Mouse (Mus musculus) liver, embryonic 16.5 days (tissue): ENCODE measurements at regions not wholly inside any gene's neighbourhood (a gene's known extent, or its start where the extent isn't known, plus 50 kb on each side); places are given as distances from the start of the nearest gene placed in this dataset.

Experiments used
- ATAC-seq: fragments of 200-750 bp; cut with Nextera tagmentation; 2 replicates; pipeline ENCODE4 v1.8.0; 2017; ENCODE audit warnings: low read depth, mild to moderate bottlenecking, moderate number of reproducible peaks, moderate library complexity
- H3K27ac ChIP-seq: fragments of 300-500 bp; sonication (generic); 2 replicates; pipeline ENCODE4 v1.5.1; 2014; ENCODE audit warnings: mild to moderate bottlenecking, low read length
- H3K27me3 ChIP-seq: fragments of 300-500 bp; sonication (generic); 2 replicates; pipeline ENCODE4 v1.6.1; 2014; ENCODE audit warnings: low read depth, low read length, mixed read lengths; ENCODE audit not compliant: control insufficient read depth, insufficient read depth
- H3K36me3 ChIP-seq: fragments of 300-500 bp; sonication (generic); 2 replicates; pipeline ENCODE4 v1.6.1; 2014; ENCODE audit warnings: mild to moderate bottlenecking; ENCODE audit not compliant: control insufficient read depth, insufficient read depth
- H3K4me1 ChIP-seq: fragments of 300-500 bp; sonication (generic); 2 replicates; pipeline ENCODE4 v1.6.1; 2014; ENCODE audit warnings: low read depth, low read length, mixed read lengths; ENCODE audit not compliant: control insufficient read depth
- H3K4me2 ChIP-seq: fragments of 300-500 bp; sonication (generic); 2 replicates; pipeline ENCODE4 v1.6.1; 2014; ENCODE audit warnings: low read depth, low read length, mixed read lengths
- H3K4me3 ChIP-seq: fragments of 300-500 bp; sonication (generic); 2 replicates; pipeline ENCODE4 v1.5.1; 2014; ENCODE audit warnings: low read depth, mild to moderate bottlenecking, low read length
- H3K9ac ChIP-seq: fragments of 300-500 bp; sonication (generic); 2 replicates; pipeline ENCODE4 v1.6.1; 2014; ENCODE audit warnings: low read depth, low read length
- H3K9me3 ChIP-seq: fragments of 300-500 bp; sonication (generic); replicated peaks from 2 replicates; pipeline ENCODE4 v1.6.1; 2016; ENCODE audit warnings: low read length; ENCODE audit not compliant: control insufficient read depth
- WGBS: fragments of 180-500 bp; shearing (Covaris S2); extraction: QIAGEN DNeasy Blood & Tissue Kit; methylation state at CpG from one replicate; pipeline ENCODE4 v1.1.7; 2014; ENCODE audit not compliant: insufficient replicate concordance; 5-methylcytosine and 5-hydroxymethylcytosine counted together

GRCm38 (mm10) chr3:54597326-54598274, 95.0 kb upstream of the Supt20 start:
- ATAC-seq: no peak
- Histone ChIP-seq H3K27me3 (no peaks in the 10 kb centered on the region), H3K9me3 (no peaks in the 10 kb centered on the region), H3K4me3 (no peak overlapping the region), H3K4me2 (no peak overlapping the region), H3K9ac (no peak overlapping the region), H3K27ac (no peak overlapping the region), H3K4me1 (no peaks in the 10 kb centered on the region), H3K36me3 (no peaks in the 10 kb centered on the region)
- WGBS: 66% methylated on average over 11 of the region's 11 CpGs

- no peak overlapping the region for H3K4me3 ChIP-seq
- no peak overlapping the region for H3K4me2 ChIP-seq
- no peaks in the 10 kb centered on the region for H3K27me3 ChIP-seq
- no peak overlapping the region for H3K9ac ChIP-seq
- no peaks in the 10 kb centered on the region for H3K36me3 ChIP-seq
- no peaks in the 10 kb centered on the region for H3K9me3 ChIP-seq
- 60% methylated on average over 5 of the region's 5 CpGs for WGBS
- H3K4me1 ChIP-seq: no peaks in the 10 kb centered on the region
- no peak for ATAC-seq
- no peak overlapping the region for H3K27ac ChIP-seq
These were observed 94.3 kb upstream of the Supt20 start for GRCm38 (mm10) chr3:54598296-54598695.

- H3K4me1 ChIP-seq: no peaks in the 10 kb centered on the region
- no peak overlapping the region for H3K4me2 ChIP-seq
- no peak overlapping the region for H3K9ac ChIP-seq
- no peak overlapping the region for H3K27ac ChIP-seq
- H3K36me3 ChIP-seq: no peaks in the 10 kb centered on the region
- 23% methylated on average over 4 of the region's 4 CpGs for WGBS
- ATAC-seq: no peak
- no peak overlapping the region for H3K4me3 ChIP-seq
- H3K9me3 ChIP-seq: no peaks in the 10 kb centered on the region
- H3K27me3 ChIP-seq: no peaks in the 10 kb centered on the region
These were observed 87.8 kb upstream of the Supt20 start for GRCm38 (mm10) chr3:54604705-54605379.

GRCm38 (mm10) chr3:54611431-54611990, 81.1 kb upstream of the Supt20 start:
- WGBS: 39% methylated on average over 10 of the region's 10 CpGs

DNA sequence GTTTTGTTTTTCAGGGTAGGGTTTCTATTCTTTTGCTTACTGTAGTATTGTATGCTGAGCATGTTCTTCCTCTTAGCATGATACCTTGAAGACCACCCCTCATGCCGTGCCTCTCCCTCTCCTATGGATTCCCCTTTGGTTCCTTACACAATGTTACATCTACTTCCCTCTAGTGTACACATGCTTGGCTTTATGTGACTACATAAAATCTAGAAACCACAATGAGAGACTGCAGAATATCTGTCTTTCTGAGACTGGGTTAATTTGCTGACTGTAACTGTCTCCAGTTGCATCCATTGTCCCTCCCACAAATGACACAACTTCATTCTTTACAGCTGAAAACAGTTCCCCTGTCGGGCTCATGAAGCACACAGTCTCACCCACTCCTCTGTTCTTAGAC, 78.8 kb upstream of the Supt20 start:
- 41% methylated on average over 2 of the region's 2 CpGs for WGBS
- H3K27ac ChIP-seq: no peak overlapping the region
- H3K27me3 ChIP-seq: no peaks in the 10 kb centered on the region
- H3K9me3 ChIP-seq: no peaks in the 10 kb centered on the region
- H3K4me3 ChIP-seq: no peak overlapping the region
- H3K36me3 ChIP-seq: no peaks in the 10 kb centered on the region
- no peaks in the 10 kb centered on the region for H3K4me1 ChIP-seq
- no peak overlapping the region for H3K4me2 ChIP-seq
- no peak overlapping the region for H3K9ac ChIP-seq
- ATAC-seq: no peak

More at GRCm38 (mm10) chr3:54611431-54611990, 81.1 kb upstream of the Supt20 start:
- Histone ChIP-seq H3K4me1 (no peaks in the 10 kb centered on the region), H3K27ac (no peak overlapping the region), H3K36me3 (no peaks in the 10 kb centered on the region), H3K4me3 (no peak overlapping the region), H3K27me3 (no peaks in the 10 kb centered on the region), H3K4me2 (no peak overlapping the region), H3K9ac (no peak overlapping the region), H3K9me3 (no peaks in the 10 kb centered on the region)
- ATAC-seq: no peak

DNA sequence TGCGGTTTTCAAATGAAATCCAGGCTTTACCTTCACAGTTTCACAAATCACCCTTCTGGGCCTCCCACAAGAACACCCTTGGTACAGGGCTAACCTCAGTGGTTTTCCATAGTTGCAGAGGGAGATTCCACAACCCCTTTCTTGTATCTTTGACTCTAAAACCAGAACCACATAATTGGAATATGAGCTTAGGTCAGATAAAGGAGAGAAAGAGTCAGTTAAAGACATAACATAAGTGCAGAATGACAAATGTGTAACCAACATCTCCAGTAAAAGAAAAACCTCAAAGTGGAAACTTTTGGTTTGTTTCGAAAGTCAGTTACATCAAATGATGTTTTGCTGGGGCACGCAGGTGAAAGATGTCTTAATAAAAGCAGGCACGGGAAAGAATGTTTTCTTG, 75.3 kb upstream of the Supt20 start:
- WGBS: 67% methylated on average over 4 of the region's 4 CpGs
- ATAC-seq: no peak
- Histone ChIP-seq H3K27ac (no peak overlapping the region), H3K4me3 (no peak overlapping the region), H3K4me1 (no peaks in the 10 kb centered on the region), H3K36me3 (no peaks in the 10 kb centered on the region), H3K9ac (no peak overlapping the region), H3K27me3 (no peaks in the 10 kb centered on the region), H3K9me3 (no peaks in the 10 kb centered on the region), H3K4me2 (no peak overlapping the region)

DNA sequence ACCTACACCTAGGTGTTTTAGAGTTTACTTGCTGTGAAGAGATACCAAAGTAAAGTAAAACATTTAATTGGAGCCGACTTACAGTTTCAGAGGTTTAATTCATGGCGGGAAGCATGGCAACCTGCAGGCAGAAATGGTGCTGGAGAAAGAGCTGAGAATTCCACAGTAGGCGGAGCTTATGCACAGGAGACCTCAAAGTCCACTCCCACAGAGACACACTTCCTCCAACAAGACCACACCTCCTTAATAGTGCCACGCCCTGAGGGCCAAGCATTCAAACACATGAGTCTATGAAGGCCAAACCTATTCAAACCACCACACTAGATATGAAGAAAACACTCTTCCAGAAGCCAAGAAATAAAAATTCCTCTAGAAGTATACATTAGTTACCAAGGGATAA, 74.3 kb upstream of the Supt20 start:
- WGBS: 65% methylated on average over 4 of the region's 4 CpGs
- no peak for ATAC-seq

DNA sequence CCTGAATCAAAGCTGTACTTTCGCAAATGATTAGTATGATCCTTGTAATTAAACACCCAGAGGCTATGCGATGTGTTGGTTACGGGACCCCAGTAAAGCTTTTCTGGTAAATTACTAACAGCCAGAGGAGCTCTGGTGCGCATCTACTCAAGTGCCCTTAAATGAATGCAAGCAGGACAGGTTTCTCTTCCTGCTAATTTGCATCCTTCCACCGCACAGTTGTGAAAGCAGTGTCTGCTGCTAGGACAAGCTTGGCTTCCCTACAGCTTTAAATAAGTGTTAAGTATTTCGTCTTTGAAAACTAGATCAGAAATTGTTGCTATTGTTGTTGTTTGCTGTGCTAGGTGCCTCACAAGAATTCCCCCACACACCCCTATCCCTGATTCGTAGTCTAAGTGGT, 62.4 kb upstream of the Supt20 start:
- ATAC-seq: no peak
- Histone ChIP-seq H3K4me2 (no peak overlapping the region), H3K27me3 (no peaks in the 10 kb centered on the region), H3K9ac (no peak overlapping the region), H3K9me3 (no peaks in the 10 kb centered on the region; the same call in 1 of the 2 replicates), H3K4me1 (no peaks in the 10 kb centered on the region), H3K36me3 (no peaks in the 10 kb centered on the region), H3K4me3 (no peak overlapping the region), H3K27ac (no peak overlapping the region)
- 68% methylated on average over 7 of the region's 7 CpGs for WGBS

More for the DNA sequence above, 74.3 kb upstream of the Supt20 start:
- Histone ChIP-seq H3K9ac (no peak overlapping the region), H3K9me3 (no peaks in the 10 kb centered on the region), H3K36me3 (no peaks in the 10 kb centered on the region), H3K27ac (no peak overlapping the region), H3K4me1 (no peaks in the 10 kb centered on the region), H3K27me3 (no peaks in the 10 kb centered on the region), H3K4me2 (no peak overlapping the region), H3K4me3 (no peak overlapping the region)

- Histone ChIP-seq H3K4me3 (no peak overlapping the region), H3K9ac (no peak overlapping the region), H3K4me2 (no peak overlapping the region), H3K36me3 (no peaks in the 10 kb centered on the region), H3K4me1 (no peaks in the 10 kb centered on the region), H3K27ac (no peak overlapping the region), H3K27me3 (no peaks in the 10 kb centered on the region), H3K9me3 (no peaks in the 10 kb centered on the region; the same call in 1 of the 2 replicates)
- no peak for ATAC-seq
- WGBS: 84% methylated on average over 13 of the region's 13 CpGs
These were observed 59.9 kb upstream of the Supt20 start for GRCm38 (mm10) chr3:54632731-54633130.
